Mouse (Mus musculus) retina, postnatal 1 day (tissue): ENCODE measurements around the gene Shroom1.
A peak's percentile ranks its signal among the peaks of the same experiment; 100 is the strongest.
"Not testable (repeated sequence)": the region's sequence is repeated elsewhere in the genome, so short reads cannot be mapped to it uniquely, and the experiment has no call there.

Experiments used
- DNase-seq: peaks from one replicate; pipeline ENCODE4 v3.0.0-alpha.2; 2012

Gene Shroom1

DNA sequence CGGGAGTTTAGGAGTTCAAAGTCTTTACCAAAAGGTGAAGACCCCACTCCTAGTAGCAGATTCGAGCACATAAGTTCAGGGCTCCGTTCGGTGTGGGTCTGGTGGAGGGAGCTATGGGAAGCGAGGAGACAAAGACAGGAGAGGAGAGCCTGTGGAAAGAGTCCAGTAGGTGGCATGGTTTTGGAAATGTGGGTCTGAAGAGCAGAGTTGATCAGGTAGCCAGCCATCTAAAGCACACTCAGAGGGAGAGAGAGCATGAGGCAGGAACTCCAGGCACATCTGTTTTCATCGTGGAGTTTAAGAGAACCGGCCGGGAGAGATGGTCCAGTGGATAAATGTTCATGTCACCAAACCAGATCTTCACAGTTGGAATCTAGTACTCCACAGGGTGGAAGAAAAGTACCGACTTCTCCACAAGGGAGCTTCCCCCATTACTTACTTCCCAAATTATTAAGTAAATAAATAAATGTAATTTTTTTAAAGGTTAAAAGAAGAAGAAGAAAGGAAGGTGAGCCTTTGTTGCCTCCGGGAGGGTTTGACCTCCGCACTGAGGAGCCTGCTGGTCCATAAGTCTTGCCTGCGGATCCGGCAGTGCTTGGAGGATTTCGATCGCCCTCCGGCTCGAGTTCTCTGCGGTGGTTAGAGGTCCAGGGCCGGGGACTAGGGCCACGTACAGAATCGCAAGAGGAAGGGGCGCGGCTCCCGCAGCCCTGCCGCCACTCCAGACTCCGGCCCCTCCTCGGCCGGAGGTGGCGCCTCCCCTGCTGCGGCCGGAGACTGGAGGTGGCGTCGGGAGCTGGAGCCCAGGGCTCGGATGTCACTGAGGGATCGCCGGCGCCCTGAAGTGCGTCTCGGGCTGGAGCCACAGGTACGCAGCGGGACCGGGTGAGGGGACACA is at the start of gene Shroom1, which contains the start of gene Gm10447:
Shroom1 (plus strand) TSS at position 732 of the 898 bp plus-strand sequence.
Gm10447 (minus strand) TSS at position 637 of the 898 bp plus-strand sequence.
- peak; percentile 63 for DNase-seq

DNA sequence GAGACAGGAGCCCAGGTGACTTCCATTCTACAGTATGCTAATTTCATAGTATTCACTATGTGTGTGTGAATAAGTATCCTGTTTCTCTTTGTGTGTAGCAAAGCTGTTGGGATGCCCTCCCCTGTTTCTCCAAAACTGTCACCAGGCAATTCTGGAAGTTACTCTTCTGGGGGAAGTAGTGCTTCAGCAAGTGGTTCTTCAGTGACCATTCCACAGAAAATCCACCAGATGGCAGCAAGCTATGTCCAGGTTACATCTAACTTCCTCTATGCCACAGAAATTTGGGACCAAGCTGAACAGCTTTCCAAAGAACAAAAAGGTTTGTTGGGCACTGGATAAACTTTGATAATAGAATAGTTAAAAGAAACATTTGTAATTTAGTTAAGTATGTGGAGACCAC is 45.3 kb upstream of the Shroom1 start:
- DNase-seq = peak; percentile 45

- no peak for DNase-seq
Measured at GRCm38 (mm10) chr11:53413871-53414270, 43.1 kb upstream of the Shroom1 start.

DNA sequence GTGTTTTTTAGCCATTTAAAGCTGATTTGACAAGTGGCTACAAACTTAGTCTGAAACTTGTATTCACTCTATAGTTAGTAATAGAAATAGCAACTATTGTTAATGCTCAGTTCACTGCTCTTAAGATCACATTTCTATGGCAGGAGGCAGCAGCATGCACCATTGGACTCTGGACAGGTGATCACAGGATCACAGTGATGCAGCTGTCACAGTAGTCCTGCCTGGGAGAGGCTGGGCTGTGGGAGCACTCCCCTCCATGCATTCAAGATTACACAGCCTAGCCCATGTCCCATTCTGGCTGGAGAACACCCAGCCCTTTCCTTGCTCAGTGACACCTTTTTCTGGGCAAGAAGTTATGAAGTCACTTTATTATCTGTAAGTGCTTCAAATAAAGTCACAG is 39.0 kb upstream of the Shroom1 start:
- DNase-seq = no peak

DNA sequence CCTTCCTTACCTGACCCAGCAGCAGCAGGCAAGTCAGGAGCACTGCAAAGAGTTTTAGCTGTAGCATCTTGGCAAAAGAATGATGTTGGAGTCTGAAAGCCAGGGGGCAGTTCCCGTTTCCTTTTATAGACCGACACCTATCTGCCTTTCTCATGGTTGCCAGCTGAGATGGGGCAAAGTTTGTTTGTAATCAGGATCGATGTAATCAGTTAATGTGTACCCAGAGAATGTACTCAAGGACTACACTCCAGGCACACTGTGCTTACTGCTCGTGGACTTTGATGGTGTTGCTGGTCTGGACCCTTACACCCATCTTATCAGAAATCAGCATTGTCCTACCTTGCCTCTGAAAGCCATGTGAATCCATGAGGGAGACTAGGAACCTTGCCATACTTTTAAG is 34.0 kb upstream of the Shroom1 start, which contains the start of gene Leap2:
Leap2 (minus strand) TSS at position 135 of the 400 bp plus-strand sequence.
- DNase-seq = no peak

DNA sequence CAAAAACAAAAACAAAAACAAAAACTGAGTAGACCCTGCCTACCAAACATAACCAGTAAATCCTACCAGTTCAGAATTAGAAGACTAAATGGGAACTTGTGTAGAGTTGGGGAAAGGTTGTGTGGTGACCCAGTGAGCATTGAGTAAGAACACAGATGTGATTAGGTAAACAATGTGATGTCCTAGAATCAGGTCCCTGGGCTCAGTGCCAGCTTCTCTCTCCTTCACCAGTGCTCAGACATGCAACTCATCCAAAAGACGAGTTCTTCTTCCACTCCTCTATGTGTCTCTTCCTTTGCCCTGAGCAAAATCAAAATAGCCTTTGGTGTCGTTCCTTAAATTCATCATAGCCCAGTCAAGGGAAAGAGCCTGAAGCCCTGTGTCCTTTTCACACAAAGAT is 32.2 kb upstream of the Shroom1 start:
- DNase-seq = no peak

DNA sequence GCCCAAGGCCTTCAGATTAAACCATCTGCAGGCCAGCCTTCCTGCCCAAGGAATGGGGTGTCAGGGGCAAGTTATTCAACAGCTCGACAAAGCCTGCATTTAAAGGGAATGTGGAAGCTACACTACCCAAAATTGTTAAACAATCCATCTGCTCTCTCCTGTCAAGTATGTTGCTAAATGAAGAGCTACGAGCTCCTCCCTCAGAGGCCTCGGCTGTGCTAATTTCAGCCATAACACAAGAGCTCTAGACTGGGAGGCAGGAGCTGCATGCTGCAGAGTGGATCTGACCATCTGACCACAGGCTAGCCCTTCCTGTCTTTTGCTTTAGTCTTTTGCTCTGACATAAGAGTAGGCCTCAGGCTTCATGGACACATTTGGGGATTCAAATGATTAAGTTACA is 31.8 kb upstream of the Shroom1 start:
- DNase-seq = no peak

DNA sequence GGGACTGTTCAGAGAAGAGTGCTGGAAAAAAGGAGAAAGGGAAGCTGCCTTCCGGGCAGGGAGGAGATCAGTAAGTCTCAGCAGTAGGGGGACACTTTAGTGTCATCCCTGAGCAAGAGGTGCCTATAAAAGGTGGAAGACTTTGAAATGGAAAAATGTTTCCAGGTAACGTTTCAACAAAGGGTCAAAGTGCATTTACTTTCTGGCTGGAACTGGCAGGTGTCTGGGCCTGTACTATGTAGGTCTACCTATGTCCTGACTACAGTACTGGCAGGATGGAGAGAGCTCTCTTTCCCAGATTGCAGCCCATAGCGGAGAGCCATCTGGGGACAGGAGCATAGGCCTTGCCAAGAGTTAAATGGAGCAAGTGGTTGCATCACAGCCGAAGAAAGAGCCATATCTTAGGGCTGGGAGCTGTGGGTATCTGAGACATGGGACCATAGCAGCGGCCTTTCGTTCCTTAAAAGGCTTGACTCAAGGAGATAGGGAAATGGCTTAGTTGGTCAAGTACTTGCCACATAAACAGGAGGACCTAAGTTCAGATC is 31.2 kb upstream of the Shroom1 start:
- DNase-seq = no peak

DNA sequence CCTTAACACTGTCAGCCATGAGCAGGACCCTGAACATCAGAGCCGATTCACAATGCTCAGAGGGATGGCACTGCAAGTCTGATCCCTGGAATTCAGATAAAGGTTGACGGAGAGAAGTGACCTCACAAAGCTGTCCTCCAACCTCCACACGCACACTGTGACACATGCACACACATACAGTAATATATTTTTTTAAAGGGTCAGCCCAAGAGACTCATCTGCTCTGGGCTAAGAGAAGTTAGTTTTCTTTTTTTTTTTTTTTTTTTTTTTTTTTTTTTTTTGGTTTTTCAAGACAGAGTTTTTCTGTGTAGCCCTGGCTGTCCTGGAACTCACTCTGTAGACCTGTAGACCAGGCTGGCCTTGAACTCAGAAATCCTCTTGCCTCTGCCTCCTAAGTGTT is 30.1 kb upstream of the Shroom1 start:
- not testable (repeated sequence) for DNase-seq

DNA sequence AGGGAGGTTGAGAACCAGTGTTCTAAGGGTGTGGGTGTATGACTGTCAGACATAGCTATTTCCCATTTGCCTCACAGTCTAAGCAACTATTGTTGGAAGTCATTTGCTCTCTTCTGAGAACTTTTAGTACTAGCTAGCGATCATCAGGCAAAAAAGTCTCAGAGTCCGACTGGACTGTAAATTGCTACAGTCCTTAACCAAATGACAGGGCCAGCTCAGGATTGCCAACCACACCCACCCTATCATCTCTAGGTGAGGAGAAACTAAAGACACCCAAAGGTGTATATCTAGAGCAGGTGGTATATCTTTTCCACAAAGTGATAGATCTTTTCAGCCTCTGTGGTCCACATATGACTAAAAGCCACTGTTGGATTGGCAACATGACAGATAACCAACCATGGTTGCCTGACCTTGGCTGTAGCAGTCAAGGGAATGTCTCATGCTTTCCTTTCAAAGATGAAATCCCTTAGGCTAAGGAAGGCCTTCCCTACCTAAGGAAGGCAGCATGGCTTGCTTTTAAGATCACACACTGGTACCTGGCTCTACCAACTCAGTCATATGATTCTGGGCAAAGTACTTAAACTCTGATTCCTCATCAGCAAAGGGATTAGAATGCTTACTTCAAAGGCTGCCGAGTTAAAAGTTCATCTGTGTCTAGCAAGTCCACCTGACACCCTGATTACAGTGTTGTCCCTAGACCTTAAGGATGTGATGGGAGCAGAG is 28.9 kb upstream of the Shroom1 start:
- no peak for DNase-seq

GRCm38 (mm10) chr11:53428716-53429057 is 28.3 kb upstream of the Shroom1 start:
- no peak for DNase-seq

GRCm38 (mm10) chr11:53429182-53429581 is 27.8 kb upstream of the Shroom1 start:
- DNase-seq = no peak

DNA sequence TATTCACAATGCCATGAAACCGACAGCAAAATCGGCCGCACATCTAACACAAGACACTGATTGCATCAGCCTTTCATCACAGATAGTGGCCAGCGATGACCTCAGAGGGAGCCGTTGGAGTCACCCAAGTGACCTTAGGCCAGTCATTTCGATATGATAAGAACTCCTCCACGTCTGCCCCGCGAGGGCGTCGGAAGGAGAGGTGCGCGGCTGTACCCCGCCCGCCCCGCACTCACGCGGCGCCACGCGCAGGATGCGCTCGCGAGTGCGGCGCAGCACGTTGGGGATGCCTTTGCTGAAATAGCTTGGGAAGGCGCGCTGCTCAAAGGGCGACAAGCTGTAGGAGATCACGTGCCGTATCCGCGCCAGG is 26.7 kb upstream of the Shroom1 start:
- DNase-seq = no peak

DNA sequence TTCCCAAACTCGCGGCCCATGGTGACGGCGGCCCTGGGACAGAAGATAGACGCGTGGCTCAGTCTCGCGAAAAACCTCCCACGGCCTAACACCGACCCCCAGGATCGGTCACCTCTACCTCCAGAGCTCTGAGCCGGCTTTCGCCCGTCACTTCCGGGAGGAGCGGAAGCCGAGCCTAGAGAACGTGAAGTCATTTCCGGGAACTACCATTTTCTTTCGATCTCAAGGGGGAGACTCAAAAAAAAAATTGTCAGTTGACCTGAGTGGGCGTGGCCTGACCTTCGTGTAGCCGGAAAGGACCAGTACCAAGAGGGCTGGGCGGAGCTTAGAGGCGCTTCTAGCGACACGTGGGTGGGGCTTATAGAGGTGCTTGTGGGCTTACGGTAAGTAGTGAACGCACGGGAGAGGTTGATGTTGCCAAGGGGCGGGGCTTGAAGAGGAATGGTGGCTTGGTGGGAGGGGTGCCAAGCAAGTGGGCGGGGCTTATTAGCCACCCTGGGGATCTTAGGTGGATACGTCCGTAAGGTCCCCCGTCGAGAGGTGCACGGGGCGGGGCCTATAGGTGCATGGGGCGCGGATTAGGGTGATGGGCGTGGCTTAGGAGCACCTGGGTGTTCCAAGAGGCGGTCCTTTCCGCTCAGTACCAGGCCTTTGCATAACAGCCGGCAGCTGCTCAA is 26.2 kb upstream of the Shroom1 start, which contains the start of the genes Uqcrq and Gdf9:
Uqcrq (minus strand) TSS at position 162 of the 677 bp plus-strand sequence.
Gdf9 (plus strand) TSS at position 354 of the 677 bp plus-strand sequence.
- peak; percentile 100 for DNase-seq

DNA sequence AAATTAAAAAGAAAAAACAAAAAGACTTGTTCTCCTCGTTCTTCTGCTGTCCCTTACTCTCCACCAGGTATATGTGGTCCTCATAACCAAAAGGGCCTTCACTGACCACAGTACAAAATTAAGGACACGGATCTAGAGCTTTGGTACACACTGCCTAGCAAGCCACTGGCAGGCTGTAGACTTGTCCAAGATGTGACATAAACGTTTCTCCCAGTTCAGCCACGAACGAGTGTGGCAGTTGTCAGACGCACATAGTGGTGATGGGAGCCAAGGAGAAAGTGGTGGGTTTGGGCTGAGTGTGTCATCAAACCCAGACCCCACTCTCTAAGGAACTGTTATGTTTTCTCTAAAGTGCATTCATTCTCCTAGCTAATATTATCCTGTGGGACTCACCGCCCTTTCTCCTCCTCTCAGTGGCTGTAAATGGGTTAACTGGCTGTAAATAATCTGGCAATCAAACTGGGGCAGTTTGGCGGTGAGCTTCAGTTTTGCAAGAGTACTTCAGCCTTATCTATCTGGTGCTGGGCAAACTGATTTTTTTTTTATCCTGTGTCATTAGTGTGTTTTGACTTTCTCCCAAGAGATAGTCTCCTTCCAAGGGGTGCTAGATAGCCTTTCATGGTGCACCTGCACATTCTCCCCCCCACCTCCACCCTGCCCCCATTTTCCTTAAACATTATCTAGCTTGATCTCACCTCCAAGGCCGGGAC is 25.5 kb upstream of the Shroom1 start:
- peak; percentile 48 for DNase-seq

- DNase-seq = no peak
Measured at GRCm38 (mm10) chr11:53433057-53433456, 23.9 kb upstream of the Shroom1 start.

GRCm38 (mm10) chr11:53435504-53435903 is 21.5 kb upstream of the Shroom1 start:
- DNase-seq = no peak

DNA sequence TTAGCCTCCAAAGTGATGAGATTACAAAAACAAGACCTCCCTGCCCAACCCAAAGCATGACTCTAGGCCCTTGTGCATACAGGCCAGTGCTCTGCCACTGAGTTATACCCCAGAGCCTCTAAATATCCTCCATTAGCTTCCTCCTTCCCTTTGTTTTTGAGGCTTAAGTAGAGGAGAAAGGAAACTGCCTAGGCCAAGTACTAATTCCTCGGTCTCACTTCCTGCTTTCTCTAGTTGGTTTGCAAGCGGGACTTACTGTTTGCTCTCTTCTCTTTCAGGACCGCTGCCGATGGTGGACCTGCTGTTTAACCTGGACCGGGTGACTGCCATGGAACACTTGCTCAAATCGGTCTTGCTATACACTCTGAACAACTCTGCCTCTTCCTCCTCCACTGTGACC is 20.7 kb upstream of the Shroom1 start:
- DNase-seq = no peak

DNA sequence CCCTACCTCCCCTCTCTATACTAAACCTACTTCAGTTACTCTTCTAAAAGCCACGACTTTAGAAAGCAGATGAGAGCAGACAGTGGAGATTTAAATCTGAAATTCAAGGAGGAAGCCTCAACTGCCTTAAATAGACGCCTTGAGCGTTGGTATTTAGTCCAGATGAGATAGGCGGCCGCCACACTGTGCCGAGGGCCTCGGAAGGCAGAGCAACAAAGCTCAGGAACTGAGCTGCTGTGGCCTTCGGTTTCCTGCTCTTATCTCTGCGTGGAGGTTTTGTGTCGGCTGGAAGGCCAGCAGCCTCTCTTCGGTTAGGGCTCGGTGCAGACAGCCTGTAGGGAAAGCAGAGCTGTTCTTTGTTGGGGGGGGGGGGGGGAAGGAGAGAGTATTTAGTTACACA is 15.1 kb upstream of the Shroom1 start:
- no peak for DNase-seq

DNA sequence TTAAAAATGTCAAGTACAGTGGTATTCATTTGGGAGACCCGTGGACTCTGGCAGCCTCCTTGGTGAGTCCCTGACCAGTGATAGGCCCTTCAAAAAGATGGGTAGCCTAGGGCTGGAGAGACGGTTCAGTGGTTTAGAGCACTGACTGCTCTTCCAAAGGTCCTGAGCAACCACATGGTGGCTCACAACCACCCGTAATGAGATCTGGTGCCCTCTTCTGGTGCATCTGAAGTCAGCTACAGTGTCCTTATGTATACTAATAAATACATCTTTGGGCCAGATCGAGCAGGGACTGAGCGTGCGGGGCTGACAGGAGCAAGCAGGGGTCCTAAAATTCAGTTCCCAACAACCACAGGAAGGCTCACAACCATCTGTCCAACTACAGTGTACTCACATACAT is 13.1 kb upstream of the Shroom1 start:
- peak; percentile 26 for DNase-seq

DNA sequence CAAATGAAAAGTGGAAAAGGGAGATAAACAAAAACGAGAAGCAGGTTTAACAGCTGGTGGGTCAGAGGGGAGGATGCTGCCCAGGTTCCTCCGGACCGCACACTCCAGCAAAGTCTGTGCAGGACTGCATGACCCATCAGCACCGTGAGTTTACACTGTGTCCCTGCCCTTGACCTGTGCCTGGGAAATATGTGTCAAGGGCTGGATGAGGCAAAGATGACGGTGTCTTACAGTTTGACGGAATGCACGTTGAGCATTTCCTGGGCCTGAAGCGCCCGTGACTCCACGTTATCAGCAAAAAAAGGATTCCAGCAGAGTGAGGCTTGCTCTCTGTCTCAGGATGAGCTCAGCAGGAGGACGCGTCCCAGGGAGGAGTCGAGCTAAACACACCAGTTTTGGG is 11.4 kb upstream of the Shroom1 start:
- no peak for DNase-seq

- no peak for DNase-seq
Measured at GRCm38 (mm10) chr11:53446183-53446582, 10.8 kb upstream of the Shroom1 start.
